Mouse (Mus musculus) T-helper 2 cell (primary cell): Measurements from ENCODE around the gene Phactr1.

Experiments used
- in situ Hi-C: fragments of 300-600 bp; cut with MboI, MseI; formaldehyde crosslinking; loops from one replicate; pipeline ENCODE4 v1.15.1; 2025; ENCODE audit warnings: high pct_unique_total_duplicates

The Phactr1 gene

DNA sequence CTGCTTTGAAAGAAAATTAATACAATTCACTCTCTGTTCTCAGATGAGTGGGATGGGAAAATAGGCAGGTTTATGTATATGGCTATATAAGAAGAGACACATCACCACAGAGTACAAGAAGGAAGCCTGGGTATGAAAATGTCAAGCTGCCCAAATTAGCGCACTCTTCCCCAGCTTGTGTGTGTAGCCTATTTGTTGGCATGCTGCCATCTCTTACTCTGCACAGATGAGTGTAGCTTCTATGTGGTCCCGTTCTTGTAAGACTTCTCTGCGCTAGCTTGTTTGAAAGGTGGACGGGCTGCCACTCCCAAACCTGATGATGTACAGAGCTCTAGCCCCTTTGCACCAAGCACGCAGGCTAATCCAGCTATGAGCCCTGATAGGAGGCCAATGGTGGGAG is 78.7 kb downstream of the Phactr1 start:
- in situ Hi-C loops: no loop called here

DNA sequence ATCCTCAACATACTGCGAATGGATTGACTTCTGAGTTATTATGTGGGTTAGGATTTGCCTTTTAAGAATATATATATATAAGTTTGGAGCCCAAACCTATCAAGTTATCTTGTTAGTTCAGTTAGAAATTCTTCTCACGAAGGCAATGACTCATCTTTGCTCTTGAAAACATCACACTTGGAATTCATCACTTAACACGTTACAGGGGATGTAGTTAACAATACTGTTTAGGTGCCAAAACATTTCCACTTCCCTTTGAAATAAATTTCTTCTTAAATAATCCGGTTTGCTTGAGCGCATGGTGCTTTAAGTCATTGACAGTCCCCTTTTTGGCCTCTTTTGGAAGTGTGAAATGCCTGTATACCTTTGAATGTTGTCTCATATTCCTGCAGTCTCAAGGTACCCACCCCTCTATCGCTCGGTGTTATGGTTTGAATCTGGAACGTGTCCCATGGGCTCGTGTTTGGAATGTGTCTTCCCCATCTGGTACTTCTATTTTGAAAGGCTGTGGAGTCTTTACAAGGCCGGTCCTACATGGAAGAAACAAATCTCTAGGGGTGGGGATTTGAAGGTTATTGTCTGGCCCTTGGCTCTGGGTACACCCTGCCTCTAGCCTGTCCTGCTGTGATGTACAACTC is 80.6 kb downstream of the Phactr1 start:
- in situ Hi-C loops: no loop called here

DNA sequence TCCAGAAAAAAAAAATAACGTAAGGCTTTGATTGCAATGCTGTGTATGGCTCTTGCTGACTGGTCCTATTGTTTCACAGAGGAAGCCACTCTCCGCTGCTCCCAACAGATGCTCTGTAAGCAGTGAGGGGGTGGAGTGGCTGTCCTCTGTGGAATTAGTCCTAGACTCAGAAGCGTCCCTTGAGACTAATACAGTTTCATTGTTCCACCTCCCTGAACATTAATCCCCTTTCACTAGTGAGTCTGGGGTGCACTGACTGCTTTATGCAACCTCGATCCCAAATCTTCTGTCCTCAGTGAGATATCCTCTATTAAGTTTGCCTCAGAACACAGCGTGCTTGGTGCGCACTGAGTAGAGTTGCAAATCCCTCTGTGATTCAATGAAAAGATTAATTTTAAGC is 91.9 kb downstream of the Phactr1 start:
- in situ Hi-C loops: no loop called here

DNA sequence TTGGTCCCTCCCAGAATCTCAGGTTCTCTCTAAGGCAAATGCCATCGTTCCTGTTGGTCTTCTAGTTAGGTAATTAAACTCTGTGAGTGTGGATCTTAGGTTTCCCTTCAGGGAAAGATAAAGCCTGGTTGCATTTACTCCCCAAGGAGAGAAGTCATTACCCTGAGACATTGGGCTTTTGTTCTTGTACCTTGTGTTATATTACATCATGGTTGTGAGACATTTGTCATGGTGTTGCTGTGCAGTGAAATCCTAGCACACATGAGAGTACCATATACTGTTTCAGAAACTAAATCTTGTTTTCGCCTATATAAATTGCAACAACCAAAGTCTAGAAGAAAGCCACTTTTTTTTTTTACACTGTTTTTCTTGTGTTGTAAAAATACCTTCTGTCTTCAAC is 93.6 kb downstream of the Phactr1 start:
- in situ Hi-C loops: no loop called here

DNA sequence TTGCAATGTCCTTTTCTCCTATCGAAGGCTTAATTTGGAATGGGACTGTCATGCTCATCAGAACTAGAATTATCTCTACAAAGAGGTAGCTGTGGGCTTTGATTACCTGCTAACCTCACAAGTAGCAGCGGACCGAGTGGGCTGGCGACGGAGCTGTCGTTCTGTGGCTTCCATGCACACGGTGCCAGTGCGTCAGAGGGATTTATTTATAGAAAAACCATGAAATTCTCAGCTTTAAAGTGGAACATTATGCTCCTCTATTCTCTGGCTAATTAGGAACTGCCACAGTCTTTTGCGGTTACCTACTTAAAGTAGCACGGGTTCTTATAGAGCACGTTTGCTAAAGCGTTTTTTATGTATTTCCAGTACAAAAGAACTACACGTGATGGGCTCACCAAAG is 101.7 kb downstream of the Phactr1 start:
- in situ Hi-C loops: no loop called here

DNA sequence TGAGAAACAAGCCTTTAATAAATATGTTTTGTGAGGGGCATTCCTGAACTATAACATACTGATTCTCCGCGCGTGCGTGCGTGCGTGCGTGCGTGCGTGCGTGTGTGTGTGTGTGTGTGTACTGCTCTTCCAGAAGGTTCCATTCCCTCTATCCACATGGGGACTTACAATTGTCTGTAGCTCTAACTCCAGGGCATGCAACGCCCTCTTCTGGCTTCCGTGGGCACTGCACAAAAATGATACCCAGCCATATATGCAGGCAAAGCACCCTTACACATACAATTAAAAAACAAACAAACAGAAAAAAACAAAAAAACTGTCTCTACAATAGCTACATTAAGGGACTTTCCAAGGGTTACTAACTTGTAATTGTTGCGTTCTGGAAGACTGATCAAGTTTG is 108.8 kb downstream of the Phactr1 start:
- in situ Hi-C loops: no loop called here

DNA sequence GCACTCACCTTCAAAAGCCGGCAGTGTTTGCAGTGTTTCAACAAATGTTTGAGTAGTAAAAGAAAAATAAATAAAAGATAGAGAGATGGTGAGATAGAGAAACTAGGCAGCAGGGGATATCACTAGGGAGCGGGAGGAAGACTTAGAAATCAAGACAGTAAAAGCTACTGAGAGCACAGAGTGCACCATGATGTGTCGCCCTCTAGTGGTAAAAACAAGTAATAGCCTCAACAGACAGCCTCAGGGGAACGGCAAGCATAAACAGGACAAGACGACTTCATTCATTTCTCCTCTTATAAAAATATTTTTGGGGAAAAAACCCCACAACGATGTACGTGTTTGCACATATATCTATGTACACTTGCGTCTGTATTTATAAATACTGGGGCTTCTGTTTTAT is 111.9 kb downstream of the Phactr1 start:
- in situ Hi-C loops: no loop called here

DNA sequence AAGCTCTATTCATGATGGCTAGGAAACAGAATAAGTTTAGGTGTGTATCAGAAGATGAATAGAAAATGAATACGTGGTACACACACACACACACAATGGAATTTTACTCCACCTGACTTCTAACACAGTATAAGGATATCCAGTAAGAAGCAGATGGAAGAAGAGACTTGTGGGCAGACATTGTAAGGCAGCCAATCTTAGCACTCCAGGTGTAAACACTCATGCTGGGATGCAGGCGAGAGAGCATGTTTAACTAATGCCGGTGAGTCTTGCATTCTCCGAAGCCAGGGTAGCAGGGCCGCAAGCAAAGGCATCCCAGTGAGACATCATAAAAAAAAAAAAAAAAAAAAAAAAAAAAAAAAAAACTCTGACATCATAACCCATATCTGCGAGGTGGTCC is 120.1 kb downstream of the Phactr1 start:
- in situ Hi-C loops: no loop called here

DNA sequence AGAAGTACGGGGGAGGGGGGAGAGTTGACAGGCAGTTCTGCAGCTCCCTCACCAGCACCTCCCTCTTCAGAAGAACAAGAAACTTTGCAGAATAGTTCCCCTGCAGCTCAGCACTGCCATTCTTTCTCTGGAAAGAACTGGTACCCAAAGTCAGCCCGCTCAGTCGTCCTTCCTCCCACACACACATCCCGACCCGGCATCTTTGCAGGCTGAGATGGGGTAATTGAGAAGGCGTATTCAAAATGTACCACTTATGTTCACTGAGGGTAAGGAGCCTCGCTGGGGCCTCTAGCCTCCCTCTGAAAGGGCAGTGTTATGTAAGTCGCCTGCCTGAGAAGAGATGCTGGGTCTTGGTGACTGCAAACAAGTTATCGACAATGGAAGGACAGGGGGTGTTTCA is 123.9 kb downstream of the Phactr1 start:
- in situ Hi-C loops: no loop called here

DNA sequence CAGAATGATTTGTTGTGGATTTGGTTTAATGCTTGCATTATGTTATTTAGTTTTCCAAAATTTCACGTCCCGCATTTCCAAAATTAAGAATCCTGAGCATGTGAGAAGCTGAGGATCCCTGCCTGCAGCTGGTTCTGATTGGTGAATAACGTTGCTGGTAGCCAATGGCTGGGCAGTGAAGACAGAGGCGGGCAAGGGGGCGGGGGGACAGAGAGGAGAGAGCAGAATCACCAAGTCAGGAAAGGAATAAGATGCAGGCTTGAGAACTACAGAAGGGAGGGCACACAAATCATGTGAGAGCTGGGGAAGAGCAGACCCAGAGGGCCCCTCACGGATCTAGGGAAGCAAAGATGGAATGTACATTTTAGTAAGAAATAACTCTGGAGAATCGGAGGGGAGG is 132.3 kb downstream of the Phactr1 start:
- in situ Hi-C loops: no loop called here

DNA sequence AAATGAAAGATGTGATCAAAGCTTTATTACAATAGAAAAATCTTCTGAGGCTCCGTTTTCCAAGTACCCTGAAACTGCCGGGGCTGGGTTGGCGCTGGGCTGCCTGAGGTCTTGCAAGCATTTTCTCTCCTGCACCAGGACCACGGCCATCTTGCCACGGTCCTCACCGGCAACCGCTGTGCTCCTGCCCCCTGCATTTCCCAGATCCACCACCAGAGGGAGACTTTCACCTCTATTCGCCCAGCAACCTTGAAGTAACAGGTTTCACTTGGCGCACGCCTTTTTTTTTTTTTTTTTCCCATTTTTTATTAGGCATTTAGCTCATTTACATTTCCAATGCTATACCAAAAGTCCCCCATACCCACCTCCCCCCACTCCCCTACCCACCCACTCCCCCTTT is 138.0 kb downstream of the Phactr1 start:
- in situ Hi-C loops: no loop called here

DNA sequence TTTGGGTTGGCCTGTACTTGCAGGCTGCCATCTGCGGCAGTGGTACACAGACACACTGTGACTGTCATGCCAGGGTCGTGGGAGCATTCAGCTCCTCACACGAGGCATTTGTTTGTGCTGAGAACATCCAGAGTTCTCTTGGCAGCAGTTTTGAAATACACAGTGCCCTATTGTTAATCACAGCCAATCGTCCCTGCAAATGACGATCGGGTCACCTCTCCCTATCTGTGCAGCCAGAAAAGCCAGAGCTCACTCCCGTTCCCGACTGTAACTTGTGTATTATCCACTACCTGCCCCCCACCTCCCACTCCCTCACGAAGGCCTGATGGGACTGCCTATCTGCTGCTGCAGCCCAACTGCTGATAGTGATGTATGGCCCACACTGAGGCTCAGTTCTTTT is 140.1 kb downstream of the Phactr1 start:
- in situ Hi-C loops: no loop called here

DNA sequence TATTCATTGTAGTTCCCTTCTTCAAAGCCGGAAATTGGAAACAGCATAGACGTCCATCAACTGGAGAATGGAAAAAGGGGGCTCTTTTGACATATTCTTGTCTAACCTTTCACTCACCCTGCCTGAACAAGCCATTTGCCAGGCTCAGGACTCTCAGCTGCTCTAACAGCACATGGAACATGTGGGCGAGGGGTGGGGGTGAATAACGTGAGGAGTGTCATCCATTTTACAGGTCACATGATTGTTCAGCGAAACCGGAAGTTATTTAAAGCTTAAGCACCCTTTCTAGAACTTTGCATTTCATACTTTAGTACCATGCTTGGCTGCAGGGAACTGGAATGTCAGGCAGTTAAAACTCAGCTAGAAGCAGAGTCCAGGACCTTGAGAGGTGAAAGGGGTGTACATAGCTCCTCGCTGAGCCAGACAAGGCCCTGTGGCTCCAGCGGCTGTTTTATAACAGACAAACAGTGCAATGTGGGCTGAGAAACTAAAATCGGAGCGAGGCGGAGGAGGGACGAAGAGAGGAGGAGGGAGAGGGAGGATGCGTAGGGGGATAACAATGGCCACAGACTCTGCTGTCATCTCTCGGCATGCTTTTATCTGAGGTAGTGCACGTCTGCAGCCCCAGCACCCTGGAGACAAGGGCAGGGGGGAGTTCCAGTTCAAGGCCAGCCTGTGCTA is 141.1 kb downstream of the Phactr1 start:
- in situ Hi-C loops: no loop called here

DNA sequence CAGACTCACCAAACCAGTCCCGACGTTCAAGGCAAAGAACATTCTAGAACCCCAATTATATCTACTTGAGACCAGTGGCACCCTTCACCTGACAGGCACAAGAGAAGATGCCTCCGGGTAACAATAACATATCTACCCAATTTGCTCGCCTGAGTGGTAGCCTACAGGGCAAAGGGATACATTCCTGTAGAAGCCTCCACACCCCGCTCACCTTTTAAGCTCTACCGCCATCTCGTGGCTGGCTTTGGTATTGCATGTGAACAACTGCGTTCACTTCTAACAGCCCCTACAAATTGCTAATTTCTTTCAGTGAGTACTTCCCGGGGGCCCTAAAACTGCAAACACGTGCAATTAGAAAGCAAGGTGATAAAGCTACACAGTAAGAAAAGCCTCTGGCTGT is 142.1 kb downstream of the Phactr1 start:
- in situ Hi-C loops: no loop called here

DNA sequence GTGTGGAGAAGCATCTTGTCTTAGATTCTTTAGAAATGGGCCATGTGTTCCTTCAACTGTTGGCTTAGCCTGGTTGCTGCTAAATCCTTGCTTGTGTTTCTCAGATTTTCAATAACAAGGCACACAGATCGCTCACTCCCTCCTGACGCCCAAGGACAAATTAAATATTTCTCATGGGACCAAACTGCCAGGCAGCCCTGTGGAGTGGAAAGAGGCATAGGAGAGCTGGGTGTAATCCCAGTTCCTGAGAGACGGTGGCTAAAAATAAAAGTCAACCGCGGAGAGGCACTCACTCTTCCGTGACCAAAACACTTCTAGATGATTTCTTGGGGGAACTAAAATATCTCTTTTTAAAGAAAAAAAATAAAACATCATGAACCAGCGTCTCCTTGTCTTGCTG is 143.5 kb downstream of the Phactr1 start:
- in situ Hi-C loops: no loop called here

DNA sequence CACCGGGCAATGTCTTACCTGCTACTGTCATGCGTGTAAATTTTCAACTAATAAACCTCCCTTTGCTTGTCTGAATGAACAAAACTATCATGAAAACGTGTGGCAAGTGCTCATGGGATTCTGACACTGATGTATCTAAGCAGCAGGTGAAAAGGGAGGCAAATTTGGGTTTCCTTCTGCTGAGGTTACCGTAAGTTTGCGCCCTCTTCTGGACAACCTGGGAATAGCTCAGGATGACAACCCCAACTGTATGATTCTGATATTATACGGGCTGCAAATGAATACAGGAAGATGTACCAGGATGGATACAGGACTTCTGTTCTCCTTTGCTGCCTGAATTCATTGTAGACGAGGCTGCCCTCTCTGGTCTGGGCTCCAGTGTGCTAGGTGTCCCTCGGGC is 146.2 kb downstream of the Phactr1 start:
- in situ Hi-C loops: no loop called here

DNA sequence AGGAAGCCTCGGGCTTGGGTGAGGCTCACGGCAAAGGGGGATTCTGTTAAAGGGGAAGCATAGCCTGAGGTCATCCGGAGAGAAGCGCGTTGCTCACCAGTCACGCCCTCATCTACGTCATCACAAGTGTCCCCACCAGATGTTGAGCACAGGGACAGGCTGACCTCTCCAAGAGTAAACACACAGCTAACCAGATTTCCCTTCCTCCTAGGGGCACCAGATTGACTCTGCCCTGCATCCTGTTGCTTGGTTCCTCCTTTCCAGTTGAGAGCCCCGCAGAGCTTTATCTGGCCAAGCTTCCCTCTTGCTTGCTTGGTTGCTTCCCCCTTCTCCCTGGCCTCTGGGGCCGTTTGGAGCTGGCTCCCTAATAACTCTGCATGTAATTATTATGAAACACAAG is 148.6 kb downstream of the Phactr1 start:
- in situ Hi-C loops: no loop called here

DNA sequence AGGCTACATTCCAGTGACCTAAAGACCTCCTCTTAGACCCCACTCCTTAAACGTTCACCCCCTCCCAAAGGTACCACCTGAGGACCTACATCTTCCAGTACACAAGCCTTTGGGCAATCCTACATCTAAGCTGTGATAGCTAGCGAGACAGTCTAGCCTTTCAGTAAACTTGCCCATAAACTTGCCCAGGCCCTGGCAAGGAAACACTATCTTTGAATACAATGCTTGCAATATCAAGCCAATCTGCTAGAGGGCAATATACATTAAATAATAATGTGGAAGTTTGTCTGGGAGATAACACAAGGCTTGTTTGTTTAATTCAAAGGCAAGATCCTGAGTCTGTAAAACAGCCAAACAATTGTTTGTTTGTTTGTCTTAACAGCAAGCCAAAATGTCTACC is 155.0 kb downstream of the Phactr1 start:
- in situ Hi-C loops: no loop called here

DNA sequence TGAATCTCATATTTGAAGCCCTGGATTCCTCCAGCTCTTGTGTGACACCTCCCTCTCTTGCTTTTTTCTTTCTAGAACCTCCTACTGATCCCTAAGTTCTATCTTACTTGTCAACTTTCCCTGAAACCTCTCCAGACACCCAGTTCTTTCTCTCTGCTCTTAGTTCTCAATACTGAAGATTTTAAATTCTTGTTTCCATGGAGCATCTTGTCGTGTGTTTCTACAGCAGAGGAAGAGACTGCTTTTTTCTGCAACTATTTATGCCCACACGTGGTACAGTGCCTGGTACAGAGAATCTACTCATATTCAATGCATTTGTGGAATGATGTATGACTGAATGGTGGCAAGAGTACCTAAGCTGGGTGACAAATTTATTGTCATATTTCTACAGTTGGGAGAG is 158.9 kb downstream of the Phactr1 start:
- in situ Hi-C loops: no loop called here

DNA sequence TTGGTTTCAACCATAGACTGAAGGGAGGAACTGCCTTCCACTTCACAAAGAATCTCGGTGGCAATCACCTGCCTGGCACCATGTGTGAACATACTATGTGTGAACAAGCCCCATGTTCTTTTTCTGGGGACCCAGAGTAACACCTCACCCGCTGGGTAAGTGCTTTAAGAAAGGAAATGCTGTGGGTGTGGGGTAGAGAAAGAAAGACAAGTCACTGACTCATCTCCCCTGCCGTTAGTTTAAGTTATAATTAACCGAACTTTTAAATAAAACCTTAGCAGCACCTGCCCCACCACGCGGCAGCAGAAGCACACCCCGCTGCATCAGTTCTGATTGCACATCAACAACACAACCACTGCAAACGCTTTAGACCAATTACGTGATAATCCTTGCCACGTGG is 171.7 kb downstream of the Phactr1 start:
- in situ Hi-C loops: no loop called here

DNA sequence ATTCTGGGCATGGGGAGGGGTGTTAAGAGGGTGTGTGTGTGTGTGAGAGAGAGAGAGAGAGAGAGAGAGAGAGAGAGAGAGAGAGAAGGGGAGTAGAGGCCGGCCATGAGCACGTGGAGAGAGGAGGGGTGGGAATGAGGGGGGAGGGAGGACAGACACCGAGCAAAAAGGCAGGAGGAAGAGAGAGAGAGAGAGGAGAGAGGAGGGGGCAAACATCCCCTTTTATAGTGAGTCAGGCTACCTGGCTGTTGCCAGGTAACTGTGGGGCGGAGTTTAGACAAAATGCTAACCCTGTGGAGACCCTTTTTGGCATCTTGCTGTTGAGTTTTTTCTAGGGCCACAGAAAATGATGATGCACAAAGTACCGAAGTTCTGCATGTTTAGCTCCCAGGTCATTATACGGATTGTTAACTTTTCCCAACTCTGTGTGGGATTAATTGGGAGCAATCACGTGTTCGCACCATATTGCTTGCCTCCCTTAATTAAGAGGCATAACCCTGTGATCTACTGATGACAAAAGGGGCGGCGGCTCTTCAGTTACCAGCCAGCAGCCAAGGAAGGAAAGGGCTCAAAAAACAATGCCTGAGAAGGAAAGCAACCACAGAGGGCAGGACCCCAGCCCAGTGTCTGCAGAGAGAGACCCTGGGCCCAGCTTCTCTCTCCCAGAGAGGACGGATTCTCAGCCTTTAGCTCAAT is 173.6 kb downstream of the Phactr1 start:
- in situ Hi-C loops: no loop called here

DNA sequence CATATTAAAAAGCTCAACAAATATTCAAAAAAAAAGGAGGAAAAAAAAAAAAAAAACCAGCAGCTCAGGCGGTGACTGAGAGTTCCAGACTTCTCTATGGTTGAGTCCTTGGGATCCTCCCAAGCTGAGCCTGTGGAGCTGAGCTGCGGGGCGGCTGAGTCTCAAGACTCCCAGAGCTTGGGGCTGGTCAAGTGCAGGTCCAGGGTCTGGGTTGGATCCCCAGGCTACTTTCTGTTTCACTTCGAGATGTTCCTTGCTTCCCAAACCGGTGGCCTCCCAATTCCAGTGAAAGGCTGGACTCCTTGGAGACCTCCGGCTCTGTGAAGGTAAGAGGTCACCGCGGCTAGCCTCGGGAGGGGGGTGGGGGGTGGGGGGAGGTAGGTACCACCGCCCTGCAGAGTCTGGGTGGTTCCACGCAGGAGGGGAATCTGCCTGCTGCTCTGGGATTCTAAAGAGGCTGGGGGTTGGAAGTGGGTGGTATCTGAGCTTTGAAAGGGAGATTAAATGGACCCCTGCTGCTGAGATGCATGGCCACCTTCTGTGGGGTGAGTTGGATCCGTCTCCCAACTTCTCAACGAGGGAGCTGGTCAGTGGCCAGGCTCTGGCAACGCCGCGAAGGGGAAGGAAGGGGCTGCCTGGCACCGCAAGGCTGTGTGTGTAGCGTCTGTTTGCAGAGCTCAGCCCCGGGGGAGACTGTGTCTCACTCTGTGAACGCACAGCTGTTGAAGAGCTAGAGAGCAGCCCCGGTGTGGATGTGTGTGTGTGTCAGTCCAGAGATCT is 185.9 kb downstream of the Phactr1 start:
- in situ Hi-C loops: no loop called here
